Mouse (Mus musculus): ENCODE data around the gene Trim21.

DNA sequence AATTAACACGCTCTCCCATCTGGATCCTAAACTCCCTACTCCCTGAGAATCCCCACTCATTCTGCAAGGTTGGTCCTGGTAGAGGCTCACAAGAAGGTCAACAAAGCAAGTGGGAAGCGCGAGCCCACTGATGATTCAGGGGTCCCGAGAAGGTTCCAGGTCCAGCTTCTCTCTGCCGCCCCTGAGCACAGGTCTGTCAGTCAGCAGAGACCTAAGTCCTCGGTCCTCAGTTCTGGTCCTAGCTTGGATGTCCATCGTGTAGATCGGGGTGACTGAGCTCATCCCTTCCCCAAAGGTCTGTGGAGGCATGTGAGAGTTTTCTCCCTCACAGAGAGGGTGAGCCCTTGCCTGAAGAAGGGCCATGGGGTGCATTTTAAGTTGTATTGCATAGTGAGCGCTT is 57.2 kb downstream of the Trim21 start:
- no peak for TF ChIP-seq CTCF (IDR thresholded peaks at IDR 0.05; ENCODE audit: insufficient read depth, low read length)
- no peak for TF ChIP-seq POLR2A (IDR thresholded peaks at IDR 0.05; ENCODE audit: borderline replicate concordance, extremely low read depth, low read depth, low read length)
